Mouse (Mus musculus): ENCODE results near the gene Pvalb.

GRCm38 (mm10) chr15:78161946-78162345 is 44.3 kb downstream of the Pvalb start:
- TF ChIP-seq CTCF (IDR thresholded peaks at IDR 0.05; ENCODE audit: low read depth) (no peak), EP300 (IDR thresholded peaks at IDR 0.05; ENCODE audit: low read depth) (no peak)
